Mouse (Mus musculus): ENCODE data around the gene Csnk1e.

Csnk1e gene

GRCm38 (mm10) chr15:79422715-79423243 lies 32.6 kb downstream of the Csnk1e start:
- no peak for DNase-seq (ENCODE audit: low spot score)

- DNase-seq (ENCODE audit: low spot score) = no peak
Measured at GRCm38 (mm10) chr15:79418677-79419076, 36.7 kb downstream of the Csnk1e start.

- no peak for DNase-seq (ENCODE audit: low spot score)
Measured at GRCm38 (mm10) chr15:79418265-79418664, 37.1 kb downstream of the Csnk1e start.

- DNase-seq (ENCODE audit: low spot score) = no peak
Measured at GRCm38 (mm10) chr15:79417379-79417778, 38.0 kb downstream of the Csnk1e start.

- no peak for DNase-seq (ENCODE audit: low spot score)
Measured at GRCm38 (mm10) chr15:79416460-79417085, 38.8 kb downstream of the Csnk1e start.

- no peak for DNase-seq (ENCODE audit: low spot score)
Measured at GRCm38 (mm10) chr15:79414513-79414912, 40.9 kb downstream of the Csnk1e start.

GRCm38 (mm10) chr15:79413802-79414201 lies 41.6 kb downstream of the Csnk1e start:
- no peak for DNase-seq (ENCODE audit: low spot score)

- no peak for DNase-seq (ENCODE audit: low spot score)
Measured at GRCm38 (mm10) chr15:79413201-79413600, 42.2 kb downstream of the Csnk1e start.

GRCm38 (mm10) chr15:79411363-79412065 lies 43.9 kb downstream of the Csnk1e start:
- no peak for DNase-seq (ENCODE audit: low spot score)

GRCm38 (mm10) chr15:79409077-79409573 lies 46.2 kb downstream of the Csnk1e start:
- DNase-seq (ENCODE audit: low spot score) = no peak

GRCm38 (mm10) chr15:79406564-79406963 lies 48.8 kb downstream of the Csnk1e start:
- DNase-seq (ENCODE audit: low spot score) = no peak

- no peak for DNase-seq (ENCODE audit: low spot score)
Measured at GRCm38 (mm10) chr15:79404277-79404676, 51.1 kb downstream of the Csnk1e start.

GRCm38 (mm10) chr15:79403763-79404210 lies 51.6 kb downstream of the Csnk1e start:
- no peak for DNase-seq (ENCODE audit: low spot score)

- DNase-seq (ENCODE audit: low spot score) = peak; percentile 86
Measured at GRCm38 (mm10) chr15:79402836-79403762, 52.3 kb downstream of the Csnk1e start, which contains the start of gene Tmem184b. TSS of gene Tmem184b (minus strand) at chr15:79403569.

- DNase-seq (ENCODE audit: low spot score) = no peak
Measured at GRCm38 (mm10) chr15:79402176-79402575, 53.2 kb downstream of the Csnk1e start.

- DNase-seq (ENCODE audit: low spot score) = no peak
Measured at GRCm38 (mm10) chr15:79400975-79401365, 54.4 kb downstream of the Csnk1e start.

- DNase-seq (ENCODE audit: low spot score) = no peak
Measured at GRCm38 (mm10) chr15:79400134-79400974, 55.0 kb downstream of the Csnk1e start.

GRCm38 (mm10) chr15:79399231-79400052 lies 55.9 kb downstream of the Csnk1e start:
- no peak for DNase-seq (ENCODE audit: low spot score)

GRCm38 (mm10) chr15:79396736-79397135 lies 58.6 kb downstream of the Csnk1e start:
- DNase-seq (ENCODE audit: low spot score) = no peak

- DNase-seq (ENCODE audit: low spot score) = no peak
Measured at GRCm38 (mm10) chr15:79395281-79395680, 60.1 kb downstream of the Csnk1e start.
